Mouse (Mus musculus) heart, embryonic 14.5 days (tissue): ENCODE measurements at regions not wholly inside any gene's neighbourhood (a gene's known extent, or its start where the extent isn't known, plus 50 kb on each side); places are given as distances from the start of the nearest gene placed in this dataset.

ENCODE experiments used
- ATAC-seq: fragments of 200-750 bp; cut with Nextera tagmentation; 2 replicates; pipeline ENCODE4 v1.8.0; 2017; ENCODE audit warnings: low read depth, moderate TSS enrichment; ENCODE audit not compliant: insufficient number of reproducible peaks, insufficient read depth, low FRiP score
- H3K27ac ChIP-seq, 2 experiments: fragments of 200-500 bp in 1 of 2; fragments of 300-500 bp in 1 of 2; sonication (generic) in 1 of 2; replicated peaks in 1 of 2; 2 replicates each; pipeline ENCODE4 v1.5.1; 2012 to 2014; ENCODE audit warnings: low read depth in 2 of 2, low read length in 2 of 2, control low read depth in 1 of 2, mild to moderate bottlenecking in 1 of 2, mixed read lengths in 1 of 2; ENCODE audit not compliant: control insufficient read depth in 1 of 2, insufficient read depth in 1 of 2
- H3K27me3 ChIP-seq: fragments of 300-500 bp; sonication (generic); 2 replicates; pipeline ENCODE4 v1.6.1; 2014; ENCODE audit warnings: mild to moderate bottlenecking, low read length, control low read depth; ENCODE audit not compliant: control insufficient read depth, insufficient read depth
- H3K36me3 ChIP-seq: fragments of 300-500 bp; sonication (generic); 2 replicates; pipeline ENCODE4 v1.6.1; 2014; ENCODE audit warnings: mild to moderate bottlenecking, control low read depth, low read length, mixed read lengths; ENCODE audit not compliant: control insufficient read depth, insufficient read depth
- H3K4me1 ChIP-seq, 2 experiments: fragments of 200-500 bp in 1 of 2; fragments of 300-500 bp in 1 of 2; sonication (generic) in 1 of 2; 2 replicates each; pipeline ENCODE4 v1.6.1; 2012 to 2014; ENCODE audit warnings: low read length in 2 of 2, control low read depth in 1 of 2, mixed read lengths in 1 of 2; ENCODE audit not compliant: control insufficient read depth in 2 of 2, insufficient read depth in 2 of 2
- H3K4me2 ChIP-seq: fragments of 300-500 bp; sonication (generic); 2 replicates; pipeline ENCODE4 v1.6.1; 2014; ENCODE audit warnings: mild to moderate bottlenecking, low read length
- H3K4me3 ChIP-seq, 2 experiments: fragments of 200-500 bp in 1 of 2; fragments of 300-500 bp in 1 of 2; sonication (generic) in 1 of 2; 2 replicates each; pipeline ENCODE4 v1.5.1; 2012 to 2014; ENCODE audit warnings: low read length in 2 of 2, mild to moderate bottlenecking in 2 of 2, control low read depth in 1 of 2, low read depth in 1 of 2, moderate library complexity in 1 of 2; ENCODE audit not compliant: control insufficient read depth in 1 of 2, insufficient read depth in 1 of 2
- H3K9ac ChIP-seq: fragments of 300-500 bp; sonication (generic); 2 replicates; pipeline ENCODE4 v1.6.1; 2014; ENCODE audit warnings: mild to moderate bottlenecking, low read length
- H3K9me3 ChIP-seq: fragments of 300-500 bp; sonication (generic); 2 replicates; pipeline ENCODE4 v1.6.1; 2016; ENCODE audit warnings: low read length, control low read depth; ENCODE audit not compliant: control insufficient read depth
- WGBS: fragments of 180-500 bp; shearing (Covaris S2); extraction: QIAGEN DNeasy Blood & Tissue Kit; methylation state at CpG from one replicate; pipeline ENCODE4 v1.1.7; 2014; 5-methylcytosine and 5-hydroxymethylcytosine counted together

GRCm38 (mm10) chr12:47351229-47351628 lies 532.5 kb upstream of the Nova1 start:
- H3K36me3 ChIP-seq, result no peaks in the 10 kb centered on the region
- no peaks in the 10 kb centered on the region for H3K27me3 ChIP-seq
- 67% methylated on average over 1 of the region's 1 CpGs for WGBS
- no peaks in the 10 kb centered on the region for H3K9me3 ChIP-seq
- no peak for ATAC-seq
- no peaks in the 10 kb centered on the region for H3K4me1 ChIP-seq
- H3K27ac ChIP-seq, result no peak overlapping the region
- no peak overlapping the region for H3K4me3 ChIP-seq
- no peak overlapping the region for H3K9ac ChIP-seq
- no peak overlapping the region for H3K4me2 ChIP-seq

GRCm38 (mm10) chr12:47313413-47313812 lies 494.7 kb upstream of the Nova1 start:
- Histone ChIP-seq H3K27me3 (no peaks in the 10 kb centered on the region), H3K9me3 (no peaks in the 10 kb centered on the region), H3K4me3 (no peak overlapping the region), H3K4me2 (no peak overlapping the region), H3K27ac (no peak overlapping the region), H3K36me3 (no peaks in the 10 kb centered on the region), H3K4me1 (no peaks in the 10 kb centered on the region), H3K9ac (no peak overlapping the region)
- ATAC-seq, result no peak
- WGBS, result 14% methylated on average over 2 of the region's 2 CpGs

- H3K4me3 ChIP-seq, result no peak overlapping the region
- no peaks in the 10 kb centered on the region for H3K4me1 ChIP-seq
- H3K36me3 ChIP-seq, result no peaks in the 10 kb centered on the region
- no peak overlapping the region for H3K4me2 ChIP-seq
- H3K9me3 ChIP-seq, result no peaks in the 10 kb centered on the region
- ATAC-seq, result no peak
- H3K27me3 ChIP-seq, result no peaks in the 10 kb centered on the region
- H3K27ac ChIP-seq, result no peak overlapping the region
- whole genome bisulfite sequencing, result 66% methylated on average over 3 of the region's 3 CpGs
- no peak overlapping the region for H3K9ac ChIP-seq
Observed at GRCm38 (mm10) chr12:47275904-47276303, 457.2 kb upstream of the Nova1 start.

- Histone ChIP-seq H3K4me3 (no peak overlapping the region), H3K9ac (no peak overlapping the region), H3K9me3 (no peaks in the 10 kb centered on the region), H3K4me2 (no peak overlapping the region), H3K27me3 (no peaks in the 10 kb centered on the region), H3K4me1 (no peaks in the 10 kb centered on the region), H3K27ac (no peak overlapping the region), H3K36me3 (no peaks in the 10 kb centered on the region)
- ATAC-seq, result no peak
- 61% methylated on average over 2 of the region's 2 CpGs for WGBS
Observed at GRCm38 (mm10) chr12:47272309-47272708, 453.6 kb upstream of the Nova1 start.

GRCm38 (mm10) chr12:47264118-47264517 lies 445.4 kb upstream of the Nova1 start:
- Histone ChIP-seq H3K9ac (no peak overlapping the region), H3K4me1 (no peaks in the 10 kb centered on the region), H3K9me3 (no peaks in the 10 kb centered on the region), H3K4me2 (no peak overlapping the region), H3K36me3 (no peaks in the 10 kb centered on the region), H3K27me3 (no peaks in the 10 kb centered on the region), H3K4me3 (no peak overlapping the region), H3K27ac (no peak overlapping the region)
- 58% methylated on average over 1 of the region's 1 CpGs for WGBS
- ATAC-seq, result no peak

GRCm38 (mm10) chr12:47263408-47263807 lies 444.7 kb upstream of the Nova1 start:
- H3K4me3 ChIP-seq, result no peak overlapping the region
- no peak overlapping the region for H3K4me2 ChIP-seq
- no peaks in the 10 kb centered on the region for H3K9me3 ChIP-seq
- no peak for ATAC-seq
- WGBS, result 74% methylated on average over 1 of the region's 1 CpGs
- no peaks in the 10 kb centered on the region for H3K27me3 ChIP-seq
- no peak overlapping the region for H3K27ac ChIP-seq
- no peaks in the 10 kb centered on the region for H3K36me3 ChIP-seq
- H3K9ac ChIP-seq, result no peak overlapping the region
- H3K4me1 ChIP-seq, result no peaks in the 10 kb centered on the region

GRCm38 (mm10) chr12:47252306-47252705 lies 433.6 kb upstream of the Nova1 start:
- no peak overlapping the region for H3K4me3 ChIP-seq
- no peaks in the 10 kb centered on the region for H3K4me1 ChIP-seq
- no peaks in the 10 kb centered on the region for H3K9me3 ChIP-seq
- no peak overlapping the region for H3K27ac ChIP-seq
- no peaks in the 10 kb centered on the region for H3K36me3 ChIP-seq
- H3K9ac ChIP-seq, result no peak overlapping the region
- no peaks in the 10 kb centered on the region for H3K27me3 ChIP-seq
- H3K4me2 ChIP-seq, result no peak overlapping the region
- no peak for ATAC-seq

- H3K36me3 ChIP-seq, result no peaks in the 10 kb centered on the region
- H3K9ac ChIP-seq, result no peak overlapping the region
- no peaks in the 10 kb centered on the region for H3K9me3 ChIP-seq
- H3K4me1 ChIP-seq, result no peaks in the 10 kb centered on the region
- H3K4me3 ChIP-seq, result no peak overlapping the region
- no peak overlapping the region for H3K4me2 ChIP-seq
- H3K27ac ChIP-seq, result no peak overlapping the region
- H3K27me3 ChIP-seq, result no peaks in the 10 kb centered on the region
- 62% methylated on average over 3 of the region's 3 CpGs for WGBS
- no peak for ATAC-seq
Observed at GRCm38 (mm10) chr12:47243623-47244514, 425.1 kb upstream of the Nova1 start.
